Mouse (Mus musculus) neutrophil, adult 59 days (primary cell): ENCODE measurements around the gene Zfp668. TPM values are rescaled to one million over a fixed set of nuclear protein-coding genes. Genes with fewer than 3 reads are reported as not detected.

Experiments
- total RNA-seq, 2 experiments: library from RNA; stranded (reverse); gene quantifications; 1 replicate in 1 of 2; 2 replicates in 1 of 2; pipeline ENCODE4 v1.2.4; 2023

The Zfp668 gene
- total RNA-seq, result 1 to 10 TPM; 6.9 to 8.2 TPM

GRCm38 (mm10) chr7:127876467-127877348 is at the start of gene Zfp668:
TSS of gene Zfp668 (minus strand) at chr7:127876828.

GRCm38 (mm10) chr7:127912190-127912871 is 35.7 kb upstream of the Zfp668 start, which contains the start of gene Kat8:
TSS of gene Kat8 (plus strand) at chr7:127912516.

GRCm38 (mm10) chr7:127903971-127904796 is 27.6 kb upstream of the Zfp668 start, which contains the start of gene Bckdk:
TSS of gene Bckdk (plus strand) at chr7:127904082.

GRCm38 (mm10) chr7:127895442-127895841 is 18.8 kb upstream of the Zfp668 start, which contains the start of the genes Gm21974 and Vkorc1:
TSS of gene Gm21974 (minus strand) at chr7:127895454.
TSS of gene Vkorc1 (minus strand) at chr7:127895617.

GRCm38 (mm10) chr7:127890798-127891197 is 14.2 kb upstream of the Zfp668 start, which contains the start of gene Prss53:
TSS of gene Prss53 (minus strand) at chr7:127890970.

GRCm38 (mm10) chr7:127876041-127876466 is 574 bp downstream of the Zfp668 start, which contains the start of gene Zfp646:
TSS of gene Zfp646 (plus strand) at chr7:127876221.

GRCm38 (mm10) chr7:127824176-127824871 is 52.3 kb downstream of the Zfp668 start, which contains the start of the genes Stx4a and Stx1b:
TSS of gene Stx4a (plus strand) at chr7:127824294.
TSS of gene Stx1b (minus strand) at chr7:127824549.

Other genes with a start within 250 kb of the Zfp668 start
- 10 to 100 TPM; 34.8 to 46.5 TPM for gene Bcl7c, start 167.9 kb downstream of the Zfp668 start, total RNA-seq
- gene Ctf1, start 164.1 kb downstream of the Zfp668 start, total RNA-seq, result not detected
- gene Ctf2, start 144.7 kb downstream of the Zfp668 start, total RNA-seq, result not detected
- 1 to 10 TPM; 6.0 to 7.0 TPM for gene Fbxl19, start 132.3 kb downstream of the Zfp668 start, total RNA-seq
- gene Orai3, start 107.0 kb downstream of the Zfp668 start, total RNA-seq, result 10 to 100 TPM; 27.2 to 29.1 TPM
- 10 to 100 TPM; 30.9 to 31.9 TPM for gene Setd1a, start 100.2 kb downstream of the Zfp668 start, total RNA-seq
- under 1 TPM in 1 of 2 experiments, not detected in 1; 0.84 TPM for gene Gm49388, start 91.2 kb downstream of the Zfp668 start, total RNA-seq
- 10 to 100 TPM; 12.8 to 15.1 TPM for gene Hsd3b7, start 76.2 kb downstream of the Zfp668 start, total RNA-seq
- gene Stx4a, start 52.5 kb downstream of the Zfp668 start, total RNA-seq, result 10 to 100 TPM; 61.0 to 71.1 TPM
- not detected for gene Stx1b, start 52.3 kb downstream of the Zfp668 start, total RNA-seq
- gene Zfp646, start 607 bp downstream of the Zfp668 start, total RNA-seq, result 10 to 100 TPM; 39.9 to 40.2 TPM
- gene Prss53, start 14.1 kb upstream of the Zfp668 start, total RNA-seq, result not detected
- gene Gm21974, start 18.6 kb upstream of the Zfp668 start, total RNA-seq, result not detected
- gene Vkorc1, start 18.8 kb upstream of the Zfp668 start, total RNA-seq, result 10 to 100 TPM in 1 of 2 experiments, 1 to 10 TPM in 1; 8.9 to 10.6 TPM
- gene Bckdk, start 27.3 kb upstream of the Zfp668 start, total RNA-seq, result 10 to 100 TPM; 33.7 to 34.8 TPM
- gene Kat8, start 35.7 kb upstream of the Zfp668 start, total RNA-seq, result 10 to 100 TPM; 16.9 to 19.3 TPM
- not detected for gene Prss8, start 53.3 kb upstream of the Zfp668 start, total RNA-seq
- gene Prss36, start 69.9 kb upstream of the Zfp668 start, total RNA-seq, result 1 to 10 TPM in 1 of 2 experiments, under 1 TPM in 1; 0.73 to 2.2 TPM
- 100 to 1,000 TPM; 381 to 409 TPM for gene Fus, start 90.6 kb upstream of the Zfp668 start, total RNA-seq
- gene Pycard, start 117.0 kb upstream of the Zfp668 start, total RNA-seq, result 10 to 100 TPM; 58.7 to 76.0 TPM
- under 1 TPM; 0.42 to 0.57 TPM for gene Trim72, start 127.1 kb upstream of the Zfp668 start, total RNA-seq
- 100 to 1,000 TPM; 810 to 844 TPM for gene Itgam, start 185.8 kb upstream of the Zfp668 start, total RNA-seq
- gene Gm49368, start 185.9 kb upstream of the Zfp668 start, total RNA-seq, result 10 to 100 TPM; 17.9 to 22.6 TPM